Mouse (Mus musculus) T-helper 17 cell (primary cell): Measurements from ENCODE around the gene Srebf2.

Source experiments
- in situ Hi-C, 2 experiments: fragments of 300-600 bp; cut with MboI, MseI; formaldehyde crosslinking; loops; 1 replicate in 1 of 2; 2 replicates in 1 of 2; pipeline ENCODE4 v1.15.1; 2025; ENCODE audit warnings: high pct_unique_total_duplicates in 2 of 2

The Srebf2 gene

DNA sequence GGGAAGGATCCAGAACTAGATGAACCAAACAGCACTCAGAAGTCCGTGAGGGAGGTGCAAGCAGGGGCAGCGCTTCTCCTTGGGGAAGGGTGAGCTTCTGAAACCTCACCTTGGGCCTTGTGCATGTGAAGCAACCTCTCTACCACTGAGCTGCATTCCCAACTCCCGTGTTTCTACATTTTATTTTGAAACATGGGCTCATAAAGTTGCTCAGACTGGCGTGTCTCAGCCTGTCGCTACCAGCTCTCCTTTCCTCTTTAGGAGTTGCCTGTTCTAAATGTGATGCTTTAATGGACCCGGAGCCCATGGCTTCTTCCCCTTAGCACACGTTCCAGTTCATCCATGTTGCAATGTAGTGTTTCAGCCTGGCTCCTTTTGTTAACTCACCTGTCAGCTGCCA lies 5.5 kb downstream of the Srebf2 start:
- in situ Hi-C loops, result no loop called here

DNA sequence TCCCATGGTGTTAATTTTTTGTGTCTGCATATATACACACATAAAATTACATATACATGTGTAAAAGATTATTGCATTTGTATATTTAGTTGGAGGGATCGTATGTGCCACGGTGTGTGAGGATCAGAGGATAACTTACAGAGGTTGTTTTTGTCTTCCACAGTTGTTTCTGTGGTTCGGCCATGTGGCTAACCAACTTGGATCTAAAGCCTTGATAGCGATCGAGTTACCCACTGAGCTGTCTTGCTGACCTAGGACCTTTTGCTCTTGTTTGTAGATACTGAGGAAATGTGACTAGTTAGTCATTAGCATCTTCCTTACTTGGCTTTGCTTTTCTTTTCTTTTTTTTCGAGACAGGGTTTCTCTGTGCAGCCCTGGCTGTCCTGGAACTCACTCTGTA lies 9.3 kb downstream of the Srebf2 start:
- in situ Hi-C loops, result no loop called here

GRCm38 (mm10) chr15:82156902-82157301 lies 9.9 kb downstream of the Srebf2 start:
- in situ Hi-C loops, result no loop called here

GRCm38 (mm10) chr15:82158243-82159035 lies 11.5 kb downstream of the Srebf2 start:
- in situ Hi-C loops, result no loop called here

DNA sequence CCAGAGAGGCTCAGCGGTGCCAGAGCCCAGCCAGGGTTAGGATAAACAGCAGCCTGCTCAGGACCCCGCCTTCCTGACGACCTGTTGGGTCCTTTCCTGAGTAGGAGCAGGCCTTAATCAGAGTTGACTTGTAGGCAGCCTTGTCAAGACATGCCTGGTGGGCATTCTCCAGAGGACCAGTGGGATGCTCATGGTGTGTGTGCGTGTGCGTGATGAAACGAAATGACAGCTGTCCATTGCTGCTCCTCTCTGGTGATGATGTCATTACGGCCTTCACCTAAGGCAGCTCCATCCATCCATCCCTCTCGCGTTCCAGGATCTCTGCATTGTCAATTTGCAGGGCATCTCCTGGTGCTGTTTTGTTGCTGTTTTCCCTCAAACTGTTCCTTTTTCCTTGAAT lies 12.5 kb downstream of the Srebf2 start:
- in situ Hi-C loops, result no loop called here

GRCm38 (mm10) chr15:82160731-82161640 lies 14.0 kb downstream of the Srebf2 start:
- in situ Hi-C loops, result no loop called here

- in situ Hi-C loops, result no loop called here
Measured at GRCm38 (mm10) chr15:82161965-82162600, 15.1 kb downstream of the Srebf2 start.

- in situ Hi-C loops, result no loop called here
Measured at GRCm38 (mm10) chr15:82163356-82164060, 16.5 kb downstream of the Srebf2 start.

DNA sequence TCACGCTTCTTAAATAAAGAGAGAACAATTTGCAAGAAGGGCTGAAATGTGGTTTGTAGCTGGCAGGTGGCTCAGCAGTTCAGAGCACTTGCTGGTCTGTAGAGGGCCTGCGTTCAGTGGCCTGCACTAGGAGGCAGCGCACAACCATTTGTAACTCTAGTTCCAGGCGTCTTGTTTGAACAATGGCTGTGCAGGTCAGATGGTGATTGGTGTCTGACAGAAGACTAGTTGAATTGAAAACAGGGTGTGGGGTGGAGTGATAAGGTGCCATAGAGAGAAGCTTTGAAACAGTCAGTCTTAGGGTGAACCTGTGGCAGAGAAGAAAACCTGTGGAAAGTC lies 17.0 kb downstream of the Srebf2 start:
- in situ Hi-C loops, result no loop called here

GRCm38 (mm10) chr15:82164496-82164895 lies 17.5 kb downstream of the Srebf2 start:
- in situ Hi-C loops, result no loop called here

DNA sequence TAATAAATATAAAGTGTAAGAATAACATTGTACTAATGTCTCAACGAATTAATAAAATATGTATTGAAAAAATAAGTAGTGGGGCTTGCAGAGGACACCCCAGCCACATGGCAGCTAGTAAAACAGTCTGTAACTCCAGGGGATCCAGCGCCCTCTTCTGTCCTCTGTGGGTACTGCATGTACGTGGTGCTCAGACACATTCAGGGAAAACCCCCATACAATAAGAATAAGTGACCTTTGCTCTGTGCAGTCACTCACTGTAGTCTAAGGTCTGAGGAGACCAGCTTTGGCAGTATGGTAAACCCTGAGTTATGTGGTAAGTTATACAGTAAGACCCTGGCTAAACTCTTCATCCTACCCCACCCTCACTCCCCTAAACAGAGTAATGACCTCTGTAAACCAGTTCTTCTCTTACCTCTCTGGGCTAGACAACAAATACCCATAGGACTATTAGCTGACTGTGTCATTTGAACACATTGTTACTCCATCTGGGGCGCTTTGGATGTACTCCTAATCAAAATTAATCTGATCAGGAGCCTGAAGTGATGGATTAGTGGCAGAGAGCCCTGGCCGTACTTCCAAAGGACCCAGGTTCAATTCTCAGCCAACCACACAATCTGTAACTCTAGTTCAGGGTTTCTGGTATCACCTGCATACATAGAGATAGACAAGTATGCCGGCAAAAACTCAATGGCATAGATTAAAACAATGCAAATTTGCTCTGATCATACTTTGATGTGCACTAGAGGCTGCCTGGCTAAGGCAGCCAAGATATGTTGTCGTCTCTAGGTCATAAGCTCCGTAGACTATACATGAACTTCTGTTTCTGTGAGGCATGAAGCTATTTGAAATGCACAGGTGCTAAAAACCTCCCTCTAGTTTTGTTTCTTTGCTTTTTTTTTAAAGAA lies 18.6 kb downstream of the Srebf2 start:
- in situ Hi-C loops, result no loop called here

- in situ Hi-C loops, result no loop called here
Measured at GRCm38 (mm10) chr15:82166240-82167100, 19.5 kb downstream of the Srebf2 start.

DNA sequence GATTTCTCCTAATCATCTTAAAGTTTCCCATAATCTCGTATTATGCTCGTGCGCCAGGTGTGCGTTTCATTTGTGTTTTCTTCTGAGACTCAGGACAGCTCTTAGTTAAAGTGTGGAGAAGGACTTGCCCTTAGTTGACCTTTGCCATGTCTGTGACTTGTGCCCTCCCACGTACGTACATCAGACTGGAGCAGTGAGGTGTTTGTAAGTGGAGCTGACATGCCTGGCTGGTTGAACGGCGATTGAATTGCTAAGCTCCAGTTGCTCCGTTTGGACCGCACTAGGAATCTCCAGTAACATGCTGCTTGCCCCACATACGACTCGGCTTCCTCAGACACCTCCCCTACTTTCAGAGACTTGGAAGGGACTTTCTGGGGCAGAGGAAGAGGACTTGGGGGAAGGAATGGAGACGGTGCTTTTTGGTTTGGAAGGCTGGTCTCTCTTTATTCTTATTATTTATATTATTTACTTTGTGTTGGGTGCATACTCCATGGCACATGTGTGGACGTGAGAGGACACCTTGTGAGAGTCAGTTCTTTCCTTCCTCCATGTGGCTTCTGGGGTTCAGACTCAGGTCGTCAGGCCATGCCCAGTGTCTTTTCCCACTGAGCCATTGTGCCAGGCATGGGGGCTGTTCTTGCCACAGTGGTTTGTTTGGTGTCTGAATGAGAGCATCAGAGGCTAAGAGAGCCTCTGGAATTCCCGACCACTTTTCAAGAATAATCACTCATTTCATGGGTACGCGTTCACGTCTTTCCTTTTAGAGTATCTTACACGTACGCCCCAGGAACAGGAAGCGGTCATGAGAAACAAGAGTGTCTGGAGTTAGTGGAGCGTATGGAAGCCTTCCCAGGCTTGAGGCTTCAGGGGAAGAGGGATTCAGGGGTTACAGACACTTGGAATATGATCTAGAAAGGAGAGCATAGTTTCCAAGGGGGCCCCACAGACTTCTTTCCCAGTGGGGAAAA lies 20.5 kb downstream of the Srebf2 start:
- in situ Hi-C loops, result no loop called here

GRCm38 (mm10) chr15:82169671-82170070 lies 22.7 kb downstream of the Srebf2 start:
- in situ Hi-C loops, result no loop called here

- in situ Hi-C loops, result no loop called here
Measured at GRCm38 (mm10) chr15:82170437-82171377, 23.7 kb downstream of the Srebf2 start.

DNA sequence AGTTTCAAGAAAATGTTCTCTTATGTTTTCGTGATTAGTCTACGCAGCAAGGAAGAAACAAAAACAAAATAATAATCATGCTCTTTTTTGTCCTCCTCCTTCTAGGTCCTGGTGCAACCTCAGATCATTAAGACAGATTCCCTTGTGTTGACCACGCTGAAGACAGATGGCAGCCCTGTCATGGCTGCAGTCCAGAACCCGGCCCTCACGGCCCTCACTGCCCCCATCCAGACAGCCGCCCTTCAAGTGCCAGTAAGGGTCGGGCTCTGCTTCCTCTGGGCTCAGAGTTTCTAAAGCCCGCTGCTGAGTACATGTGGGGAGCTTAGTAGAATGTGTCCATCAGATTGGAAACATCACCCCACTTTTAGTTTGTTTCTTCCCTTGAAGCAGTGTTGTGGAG lies 25.7 kb downstream of the Srebf2 start:
- in situ Hi-C loops, result no loop called here

- in situ Hi-C loops, result no loop called here
Measured at GRCm38 (mm10) chr15:82175091-82175490, 28.1 kb downstream of the Srebf2 start.
